Mouse (Mus musculus): ENCODE results near the gene Slc22a2. TPM values are rescaled to one million over a fixed set of nuclear protein-coding genes. Genes with fewer than 3 reads are reported as not detected.
"Not testable (repeated sequence)": the region's sequence is repeated elsewhere in the genome, so short reads cannot be mapped to it uniquely, and the experiment has no call there.

Slc22a2 gene
- under 1 TPM; 0.15 to 0.23 TPM for total RNA-seq (2021)

- no peak for DNase-seq
Observed at GRCm38 (mm10) chr17:12583991-12584390, at the start of gene Slc22a2. Gene Slc22a2, plus strand, starts transcription at chr17:12584132.

GRCm38 (mm10) chr17:12534353-12535145 lies 49.4 kb upstream of the Slc22a2 start:
- DNase-seq = peak; percentile 31 to 54

GRCm38 (mm10) chr17:12562215-12562614 lies 21.7 kb upstream of the Slc22a2 start:
- DNase-seq = no peak

GRCm38 (mm10) chr17:12564481-12565000 lies 19.4 kb upstream of the Slc22a2 start:
- not testable (repeated sequence) for DNase-seq

GRCm38 (mm10) chr17:12565443-12565842 lies 18.5 kb upstream of the Slc22a2 start:
- DNase-seq = no peak

- no peak for DNase-seq
Observed at GRCm38 (mm10) chr17:12571316-12571715, 12.6 kb upstream of the Slc22a2 start.

- no peak for DNase-seq
Observed at GRCm38 (mm10) chr17:12571924-12572463, 11.9 kb upstream of the Slc22a2 start.

GRCm38 (mm10) chr17:12575391-12575790 lies 8.5 kb upstream of the Slc22a2 start:
- DNase-seq = no peak

GRCm38 (mm10) chr17:12577096-12577495 lies 6.8 kb upstream of the Slc22a2 start:
- no peak for DNase-seq

- no peak for DNase-seq
Observed at GRCm38 (mm10) chr17:12585366-12585765, 1.4 kb downstream of the Slc22a2 start.

- no peak for DNase-seq
Observed at GRCm38 (mm10) chr17:12586966-12587365, 3.0 kb downstream of the Slc22a2 start.

GRCm38 (mm10) chr17:12588801-12589247 lies 4.9 kb downstream of the Slc22a2 start:
- no peak for DNase-seq

- no peak for DNase-seq
Observed at GRCm38 (mm10) chr17:12590911-12591625, 7.1 kb downstream of the Slc22a2 start.

GRCm38 (mm10) chr17:12595846-12596515 lies 12.0 kb downstream of the Slc22a2 start:
- DNase-seq = no peak

- DNase-seq = no peak
Observed at GRCm38 (mm10) chr17:12606634-12607033, 22.7 kb downstream of the Slc22a2 start.

GRCm38 (mm10) chr17:12607202-12607601 lies 23.3 kb downstream of the Slc22a2 start:
- no peak for DNase-seq

GRCm38 (mm10) chr17:12614511-12615385 lies 30.8 kb downstream of the Slc22a2 start:
- DNase-seq = no peak

- no peak for DNase-seq
Observed at GRCm38 (mm10) chr17:12615429-12615828, 31.5 kb downstream of the Slc22a2 start.

GRCm38 (mm10) chr17:12619641-12620040 lies 35.7 kb downstream of the Slc22a2 start:
- DNase-seq = no peak

- no peak for DNase-seq
Observed at GRCm38 (mm10) chr17:12627983-12628382, 44.1 kb downstream of the Slc22a2 start.

- no peak for DNase-seq
Observed at GRCm38 (mm10) chr17:12630976-12631730, 47.2 kb downstream of the Slc22a2 start.

Measured in layer of hippocampus, postnatal 36 days (tissue).